Mouse (Mus musculus) heart, adult 8-10 months (tissue): ENCODE data around the gene Hsp90aa1. TPM values are rescaled to one million over a fixed set of nuclear protein-coding genes. Genes with fewer than 3 reads are reported as not detected.

Source experiments
- microRNA-seq: library from miRNA; unstranded; fragments of <30 nt; microRNA quantifications from one replicate; pipeline ENCODE4 v1.2.0, GENCODE M21; 2022
- total RNA-seq, 4 experiments: library from RNA; stranded (reverse); gene quantifications; 2 replicates each; pipeline ENCODE4 v1.2.4; 2022

Hsp90aa1 gene
- total RNA-seq, 4 experiments from 2014 or later = 124 to 228 (median 180) TPM

Small RNA genes within 50 kb of the gene (microRNA-seq; reads per million reads assigned to microRNA genes)
- gene Gm27299 = not detected

Other genes with a start within 250 kb of the Hsp90aa1 start
- gene Dync1h1, start 101.3 kb downstream of the Hsp90aa1 start, total RNA-seq = 100 to 1,000 TPM; 116 to 156 (median 139) TPM
- gene 1700001K19Rik, start 20.1 kb downstream of the Hsp90aa1 start, total RNA-seq = not detected
- gene Wdr20, start 35.2 kb upstream of the Hsp90aa1 start, total RNA-seq = 10 to 100 TPM; 30.9 to 36.7 (median 32.3) TPM
- gene Mok, start 138.2 kb upstream of the Hsp90aa1 start, total RNA-seq = under 1 TPM; 0.50 to 0.80 (median 0.70) TPM
- 10 to 100 TPM; 10.5 to 12.1 (median 11.1) TPM for gene Zfp839, start 147.5 kb upstream of the Hsp90aa1 start, total RNA-seq
- 10 to 100 TPM; 21.7 to 28.5 (median 27.8) TPM for gene Cinp, start 186.4 kb upstream of the Hsp90aa1 start, total RNA-seq
- 1 to 10 TPM; 4.9 to 5.8 (median 5.3) TPM for gene Tecpr2, start 186.5 kb upstream of the Hsp90aa1 start, total RNA-seq